Mouse (Mus musculus) liver, embryonic 16.5 days (tissue): ENCODE results near the gene Cyfip2. TPM values are rescaled to one million over a fixed set of nuclear protein-coding genes. Genes with fewer than 3 reads are reported as not detected.

Experiments
- ATAC-seq: fragments of 200-750 bp; cut with Nextera tagmentation; 2 replicates; pipeline ENCODE4 v1.8.0; 2017; ENCODE audit warnings: low read depth, mild to moderate bottlenecking, moderate number of reproducible peaks, moderate library complexity
- H3K27ac ChIP-seq: fragments of 300-500 bp; sonication (generic); 2 replicates; pipeline ENCODE4 v1.5.1; 2014; ENCODE audit warnings: mild to moderate bottlenecking, low read length
- H3K27me3 ChIP-seq: fragments of 300-500 bp; sonication (generic); 2 replicates; pipeline ENCODE4 v1.6.1; 2014; ENCODE audit warnings: low read depth, low read length, mixed read lengths; ENCODE audit not compliant: control insufficient read depth, insufficient read depth
- H3K36me3 ChIP-seq: fragments of 300-500 bp; sonication (generic); 2 replicates; pipeline ENCODE4 v1.6.1; 2014; ENCODE audit warnings: mild to moderate bottlenecking; ENCODE audit not compliant: control insufficient read depth, insufficient read depth
- H3K4me1 ChIP-seq: fragments of 300-500 bp; sonication (generic); 2 replicates; pipeline ENCODE4 v1.6.1; 2014; ENCODE audit warnings: low read depth, low read length, mixed read lengths; ENCODE audit not compliant: control insufficient read depth
- H3K4me2 ChIP-seq: fragments of 300-500 bp; sonication (generic); 2 replicates; pipeline ENCODE4 v1.6.1; 2014; ENCODE audit warnings: low read depth, low read length, mixed read lengths
- H3K4me3 ChIP-seq: fragments of 300-500 bp; sonication (generic); 2 replicates; pipeline ENCODE4 v1.5.1; 2014; ENCODE audit warnings: low read depth, mild to moderate bottlenecking, low read length
- H3K9ac ChIP-seq: fragments of 300-500 bp; sonication (generic); 2 replicates; pipeline ENCODE4 v1.6.1; 2014; ENCODE audit warnings: low read depth, low read length
- H3K9me3 ChIP-seq: fragments of 300-500 bp; sonication (generic); replicated peaks from 2 replicates; pipeline ENCODE4 v1.6.1; 2016; ENCODE audit warnings: low read length; ENCODE audit not compliant: control insufficient read depth
- WGBS: fragments of 180-500 bp; shearing (Covaris S2); extraction: QIAGEN DNeasy Blood & Tissue Kit; methylation state at CpG from one replicate; pipeline ENCODE4 v1.1.7; 2014; ENCODE audit not compliant: insufficient replicate concordance; 5-methylcytosine and 5-hydroxymethylcytosine counted together
- microRNA-seq: library from miRNA; unstranded; fragments of <30 nt; microRNA quantifications from one replicate; pipeline ENCODE4, GENCODE M21; 2016
- polyA plus RNA-seq: library from polyadenylated mRNA; unstranded; fragments of >200 nt; fragmentation: Nextera tagmentation; extraction: Ambion mirVana; gene quantifications from 2 replicates; pipeline ENCODE4 v1.2.1, GENCODE M21; 2015

Gene Cyfip2
- polyA plus RNA-seq, 1 experiment from 2014 or later = 5.7 TPM

GRCm38 (mm10) chr11:46156945-46157344 lies 155.7 kb downstream of the Cyfip2 start:
- ATAC-seq = no peak
- no peaks in the 10 kb centered on the region for H3K36me3 ChIP-seq
- no peaks in the 10 kb centered on the region for H3K4me1 ChIP-seq
- WGBS = 61% methylated on average over 8 of the region's 8 CpGs
- no peak overlapping the region for H3K27ac ChIP-seq
- H3K9me3 ChIP-seq = no peaks in the 10 kb centered on the region
- H3K4me3 ChIP-seq = no peak overlapping the region
- H3K9ac ChIP-seq = no peak overlapping the region
- H3K4me2 ChIP-seq = no peak overlapping the region
- H3K27me3 ChIP-seq = no peaks in the 10 kb centered on the region

GRCm38 (mm10) chr11:46146619-46147018 lies 166.0 kb downstream of the Cyfip2 start:
- Histone ChIP-seq H3K27ac (no peak overlapping the region), H3K4me3 (no peak overlapping the region), H3K9me3 (no peaks in the 10 kb centered on the region), H3K27me3 (no peaks in the 10 kb centered on the region), H3K9ac (no peak overlapping the region), H3K36me3 (no peaks in the 10 kb centered on the region), H3K4me1 (no peaks in the 10 kb centered on the region), H3K4me2 (no peak overlapping the region)
- no peak for ATAC-seq
- 73% methylated on average over 5 of the region's 5 CpGs for WGBS

- Histone ChIP-seq H3K4me3 (no peak overlapping the region), H3K27ac (no peak overlapping the region), H3K9me3 (no peaks in the 10 kb centered on the region), H3K9ac (no peak overlapping the region), H3K27me3 (no peaks in the 10 kb centered on the region), H3K4me2 (no peak overlapping the region), H3K36me3 (no peaks in the 10 kb centered on the region), H3K4me1 (no peaks in the 10 kb centered on the region)
- ATAC-seq = no peak
- 59% methylated on average over 11 of the region's 11 CpGs for WGBS
Observed at GRCm38 (mm10) chr11:46145163-46145875, 167.3 kb downstream of the Cyfip2 start.

Small RNA genes within 50 kb of the gene (microRNA-seq; reads per million reads assigned to microRNA genes)
- gene Mir7239 = not detected

Other genes with a start within 250 kb of the Cyfip2 start
- 0.04 and 0.07 TPM in 2 replicates for gene Nipal4, start 146.4 kb downstream of the Cyfip2 start, polyA plus RNA-seq
- gene Fndc9, start 77.3 kb downstream of the Cyfip2 start, polyA plus RNA-seq = not detected in 2 replicates
- gene Itk, start 76.7 kb upstream of the Cyfip2 start, polyA plus RNA-seq = 0.09 and 0.12 TPM in 2 replicates
- 0.04 TPM in 1 of 2 replicates, not detected in the other for gene Fam71b, start 83.7 kb upstream of the Cyfip2 start, polyA plus RNA-seq
- 44.8 and 49.7 TPM in 2 replicates for gene Med7, start 124.1 kb upstream of the Cyfip2 start, polyA plus RNA-seq
- gene Havcr2, start 142.1 kb upstream of the Cyfip2 start, polyA plus RNA-seq = 0.38 and 0.39 TPM in 2 replicates
- gene Gm12169, start 211.4 kb upstream of the Cyfip2 start, polyA plus RNA-seq = not detected in 2 replicates